Mouse (Mus musculus) brain, adult 2 months (tissue): ENCODE results near the gene Man2a1.

Source experiments
- DNase-seq: peaks from one replicate; pipeline ENCODE4 v3.0.0; 2011; ENCODE audit warnings: low read depth, low spot score

Gene Man2a1

DNA sequence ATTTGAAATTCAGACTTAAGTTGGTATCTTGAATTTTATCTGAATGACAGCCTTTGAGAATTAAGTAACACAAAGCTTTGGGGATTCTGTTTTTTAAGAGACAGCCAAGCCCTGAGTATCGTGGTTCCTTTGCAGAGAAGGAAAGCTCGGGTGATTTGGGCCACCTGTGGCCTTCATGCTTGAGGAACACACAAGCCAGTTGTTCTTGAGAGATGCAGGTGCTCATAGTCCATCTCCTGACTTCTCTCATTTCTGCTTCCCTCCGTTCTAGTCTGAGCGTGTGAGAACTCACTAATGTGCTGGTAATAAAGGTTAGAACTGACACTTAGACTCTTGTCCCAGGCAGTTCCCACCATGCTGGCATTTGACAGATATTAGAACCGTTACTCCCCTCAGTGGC, 28.9 kb downstream of the Man2a1 start:
- no peak for DNase-seq

- peak; percentile 77 for DNase-seq
Observed at GRCm38 (mm10) chr17:64630506-64630905, 30.0 kb downstream of the Man2a1 start.

GRCm38 (mm10) chr17:64637868-64638537, 37.5 kb downstream of the Man2a1 start:
- DNase-seq = peak; percentile 59

- no peak for DNase-seq
Observed at GRCm38 (mm10) chr17:64641376-64641775, 40.8 kb downstream of the Man2a1 start.

DNA sequence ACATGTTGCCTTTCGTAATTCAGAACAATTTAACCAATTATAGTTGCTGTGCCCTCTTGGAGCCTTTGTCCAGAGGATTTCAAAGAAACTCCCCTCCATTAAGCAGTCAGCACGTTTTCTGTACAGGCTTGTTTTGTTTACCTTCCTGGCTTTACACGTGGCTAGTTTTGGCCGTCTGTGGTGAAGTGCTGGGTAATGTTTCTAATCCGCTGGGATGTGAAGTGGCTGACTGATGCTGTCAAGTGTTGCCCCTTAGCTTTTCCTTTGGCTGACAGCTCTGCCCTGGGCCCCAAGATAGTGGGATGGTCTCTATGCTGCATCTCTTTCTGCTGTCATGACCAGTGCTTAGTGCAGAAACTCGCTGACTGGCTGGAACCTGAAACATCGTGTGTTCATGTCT, 43.1 kb downstream of the Man2a1 start:
- DNase-seq = no peak

DNA sequence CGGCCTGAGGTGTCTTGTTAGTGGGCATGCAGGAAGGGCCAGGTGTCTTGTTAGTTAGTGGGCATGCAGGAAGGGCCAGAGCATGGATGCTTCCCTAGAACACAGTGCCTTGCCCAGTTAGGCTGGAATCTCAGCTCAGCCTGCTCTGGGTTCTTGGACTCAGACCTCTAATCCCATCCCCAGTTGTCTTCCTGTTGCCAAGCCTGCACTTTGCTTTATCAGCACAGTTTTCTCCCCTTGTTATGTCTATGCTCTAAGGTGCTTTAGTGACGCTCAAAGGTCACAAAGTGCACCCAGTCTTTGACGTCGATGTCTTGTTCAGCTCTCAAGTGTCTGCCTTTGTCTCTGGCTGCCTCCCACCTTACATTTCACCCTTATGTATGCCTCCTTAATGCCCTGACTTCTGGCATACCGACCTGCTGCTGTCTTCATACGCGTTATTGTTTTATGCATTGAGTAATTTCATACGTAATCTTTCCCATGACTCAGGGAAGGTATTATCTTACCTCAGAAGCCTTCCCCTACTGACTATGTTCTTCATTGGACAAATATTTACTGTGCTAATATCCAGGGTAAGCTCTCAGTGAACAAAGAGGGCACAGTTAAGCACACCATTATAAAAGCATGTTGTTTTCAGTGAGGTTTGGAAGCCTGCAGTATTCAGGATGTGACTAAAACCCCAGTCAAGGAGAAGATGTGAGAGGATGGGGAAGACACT, 44.5 kb downstream of the Man2a1 start:
- DNase-seq = no peak

DNA sequence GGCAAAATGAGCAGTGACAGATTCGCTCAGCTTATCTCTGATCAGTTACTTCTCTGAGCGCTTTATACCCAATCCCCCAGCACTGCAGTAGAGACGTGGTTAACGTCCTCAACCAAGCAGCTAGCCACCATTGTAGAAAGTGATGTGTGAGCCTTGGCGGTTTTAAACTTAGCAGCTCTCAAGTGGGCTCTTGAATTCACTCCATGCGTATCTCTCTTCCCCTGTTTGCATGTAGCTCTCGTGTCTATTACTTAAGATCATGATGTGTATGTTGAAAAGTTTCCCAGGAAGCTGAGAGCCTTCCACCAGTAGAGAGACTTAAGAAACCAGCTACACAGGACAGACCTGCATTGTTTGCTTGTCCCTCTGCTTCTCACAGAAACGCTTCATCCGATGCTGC, 46.9 kb downstream of the Man2a1 start:
- no peak for DNase-seq

GRCm38 (mm10) chr17:64650702-64651101, 50.2 kb downstream of the Man2a1 start:
- DNase-seq = no peak

DNA sequence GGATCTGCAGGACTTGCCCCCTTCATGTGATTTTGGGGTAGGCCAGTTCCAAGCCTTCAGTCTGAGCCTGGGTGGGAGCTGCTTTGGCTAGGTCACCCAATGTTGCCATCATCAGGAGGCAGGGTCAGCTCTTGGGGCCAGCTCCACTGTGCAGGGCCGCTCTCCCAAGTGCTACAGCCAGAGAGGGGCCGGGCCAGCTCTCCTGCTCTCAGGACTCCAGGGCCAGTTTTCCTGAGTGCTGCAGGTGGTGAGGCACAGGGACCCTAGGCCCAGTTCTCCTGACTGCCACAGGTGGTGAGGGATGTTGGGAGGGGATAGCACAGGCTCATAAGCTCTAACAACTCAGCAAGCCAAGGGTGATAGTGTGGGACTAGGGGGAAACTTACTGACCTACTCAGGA, 53.1 kb downstream of the Man2a1 start:
- DNase-seq = no peak

DNA sequence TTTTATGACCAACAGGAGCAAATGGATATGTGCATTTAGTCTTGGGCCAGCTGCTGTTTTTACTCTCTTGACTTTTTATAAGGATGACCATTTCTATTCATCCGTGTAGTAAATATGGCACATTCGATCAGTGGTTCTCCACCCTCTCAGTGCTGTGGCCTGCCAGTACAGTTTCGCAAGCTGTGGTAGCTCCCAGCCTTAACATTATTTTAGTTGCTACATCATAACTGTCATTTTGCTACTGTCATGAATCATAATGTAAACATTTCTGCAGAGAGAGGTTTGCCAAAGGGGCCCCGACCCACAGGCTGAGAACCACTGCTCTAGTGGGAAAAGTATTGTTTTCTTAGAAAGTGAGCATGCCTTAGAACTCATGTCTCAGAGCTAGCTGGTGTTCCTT, 59.1 kb downstream of the Man2a1 start:
- no peak for DNase-seq

DNA sequence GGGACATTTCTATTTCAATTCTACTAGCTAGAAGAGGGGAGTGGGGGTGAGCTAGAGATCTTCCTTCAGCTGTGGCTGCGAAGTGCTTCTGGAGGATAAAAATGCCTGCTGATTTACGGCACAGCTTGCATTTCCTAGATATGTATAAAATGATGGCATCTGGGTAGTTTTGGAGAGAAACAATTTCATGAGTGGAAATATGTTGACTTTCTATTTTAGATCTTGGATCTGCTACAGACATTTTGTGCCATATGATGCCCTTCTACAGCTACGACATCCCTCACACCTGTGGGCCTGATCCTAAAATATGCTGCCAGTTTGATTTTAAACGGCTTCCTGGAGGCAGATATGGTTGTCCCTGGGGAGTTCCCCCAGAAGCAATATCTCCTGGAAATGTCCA, 66.0 kb downstream of the Man2a1 start:
- peak; percentile 77 for DNase-seq

DNA sequence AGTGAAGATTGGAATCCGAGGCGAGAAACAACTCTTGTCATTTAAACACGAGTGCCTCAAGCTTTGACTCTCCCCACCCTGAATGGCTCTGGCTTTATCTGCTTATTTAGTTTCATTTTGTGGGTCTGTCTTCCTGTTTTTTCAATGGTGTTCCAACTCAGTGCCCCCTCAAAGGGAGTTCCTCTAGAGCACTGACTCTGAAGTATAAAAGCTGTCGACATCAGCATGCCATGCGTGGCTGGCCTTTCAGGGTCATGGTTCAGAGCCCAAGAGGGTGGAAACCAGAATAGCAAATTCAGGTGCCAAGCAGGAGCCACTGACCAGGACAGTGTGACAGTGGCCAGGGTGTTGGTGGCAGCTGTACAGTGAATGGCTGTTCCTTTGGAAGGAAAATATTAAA, 68.0 kb downstream of the Man2a1 start:
- DNase-seq = no peak

GRCm38 (mm10) chr17:64674401-64674800, 73.9 kb downstream of the Man2a1 start:
- no peak for DNase-seq

GRCm38 (mm10) chr17:64674980-64675379, 74.4 kb downstream of the Man2a1 start:
- DNase-seq = no peak

- DNase-seq = peak; percentile 54
Observed at GRCm38 (mm10) chr17:64676735-64677469, 76.4 kb downstream of the Man2a1 start.

GRCm38 (mm10) chr17:64681461-64681860, 80.9 kb downstream of the Man2a1 start:
- DNase-seq = no peak

DNA sequence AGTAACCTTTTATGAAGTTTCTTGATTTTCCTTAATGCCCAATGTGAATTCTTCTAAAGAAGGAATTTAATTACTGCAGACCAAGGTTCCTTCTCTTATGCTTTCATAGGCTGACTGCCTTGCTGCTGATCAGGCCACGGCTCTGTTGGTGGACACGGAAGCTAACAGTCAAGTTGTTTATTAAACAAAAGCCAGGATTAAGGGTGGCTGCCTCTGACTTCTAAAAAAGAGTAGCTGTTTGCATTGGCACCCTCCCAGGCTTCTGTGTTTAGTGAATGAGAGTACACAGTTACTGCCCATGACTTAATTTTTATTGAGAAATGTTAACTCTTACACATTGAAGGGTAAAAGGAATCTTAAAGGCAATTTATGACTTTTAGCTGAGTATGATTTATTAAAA, 81.4 kb downstream of the Man2a1 start:
- no peak for DNase-seq

DNA sequence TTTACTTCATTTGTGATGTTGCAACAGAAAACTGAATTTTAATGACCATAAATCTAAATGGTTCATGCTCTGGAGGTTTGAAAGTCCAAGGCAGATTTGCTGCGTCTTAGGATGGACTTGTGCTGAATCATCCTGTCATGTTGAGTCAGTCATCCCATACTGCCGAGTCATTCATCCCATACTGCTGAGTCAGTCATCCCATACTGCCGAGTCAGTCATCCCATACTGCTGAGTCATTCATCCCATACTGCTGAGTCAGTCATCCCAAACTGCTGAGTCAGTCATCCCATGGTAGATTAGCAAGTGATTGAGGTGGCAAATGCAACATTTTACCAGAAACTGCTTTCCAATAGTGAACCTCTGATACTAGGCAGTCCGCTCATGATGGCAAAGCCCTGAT, 83.6 kb downstream of the Man2a1 start:
- DNase-seq = peak; percentile 29

- no peak for DNase-seq
Observed at GRCm38 (mm10) chr17:64685216-64685903, 84.8 kb downstream of the Man2a1 start.

- peak; percentile 56 for DNase-seq
Observed at GRCm38 (mm10) chr17:64689614-64690013, 89.1 kb downstream of the Man2a1 start.

DNA sequence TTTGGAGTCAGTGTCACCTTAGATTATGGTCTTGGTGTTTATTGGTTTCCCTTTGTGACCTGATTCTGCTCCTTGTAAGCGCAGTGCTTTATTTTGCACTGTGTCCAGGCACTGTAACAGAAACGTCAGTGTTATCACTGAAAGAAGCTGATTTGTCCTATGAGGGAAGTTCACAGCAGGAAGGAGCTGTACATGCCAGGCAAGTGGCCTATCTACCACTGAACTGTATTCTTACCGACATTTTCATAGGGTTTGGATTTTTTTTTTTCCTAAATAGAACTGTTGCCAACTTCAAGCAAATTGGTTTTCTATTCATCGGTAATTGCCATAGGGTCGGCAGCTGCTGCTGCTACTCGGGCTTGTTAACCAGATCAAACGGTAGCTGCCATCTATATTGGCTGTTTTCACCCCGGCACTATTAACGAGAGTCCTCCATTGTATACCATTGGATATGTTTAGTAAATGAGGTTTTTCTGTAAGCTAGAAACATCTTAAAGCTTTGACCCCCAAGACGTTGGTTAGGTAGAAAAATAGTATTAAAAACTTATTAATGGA, 96.8 kb downstream of the Man2a1 start:
- no peak for DNase-seq

- DNase-seq = no peak
Observed at GRCm38 (mm10) chr17:64698516-64698915, 98.0 kb downstream of the Man2a1 start.
